Mouse (Mus musculus) C2C12 (cell line): ENCODE measurements around the gene Tgfbr2. TPM values are rescaled to one million over a fixed set of nuclear protein-coding genes. Genes with fewer than 3 reads are reported as not detected.

Experiments used
- H3K27me3 ChIP-seq: one replicate; pipeline ENCODE4 v1.6.1; 2011; ENCODE audit not compliant: control insufficient read depth, insufficient read depth, insufficient read length
- H3K36me3 ChIP-seq: one replicate; pipeline ENCODE4 v1.6.1; 2011; ENCODE audit not compliant: control insufficient read depth, insufficient read depth
- H3K4me3 ChIP-seq: one replicate; pipeline ENCODE4 v1.5.1; 2011; ENCODE audit warnings: mild to moderate bottlenecking, control low read depth; ENCODE audit not compliant: poor library complexity, insufficient read depth, severe bottlenecking
- H3K79me2 ChIP-seq: one replicate; pipeline ENCODE4 v1.6.1; 2011; ENCODE audit not compliant: control insufficient read depth, insufficient read depth
- H3K79me3 ChIP-seq: one replicate; pipeline ENCODE4 v1.6.1; 2011; ENCODE audit warnings: low read depth, control low read depth
- H3ac ChIP-seq: one replicate; pipeline ENCODE3; 2011; ENCODE audit warnings: low read depth; ENCODE audit not compliant: control insufficient read depth, insufficient read length
- CEBPB ChIP-seq: IDR thresholded peaks from one replicate; pipeline ENCODE4 v1.6.1; 2011; ENCODE audit warnings: low read depth, mild to moderate bottlenecking, control low read depth, moderate library complexity
- CTCF ChIP-seq: IDR thresholded peaks from one replicate; pipeline ENCODE4 v1.5.1; 2011; ENCODE audit not compliant: control insufficient read depth, insufficient read depth, insufficient read length
- FOSL1 ChIP-seq: IDR thresholded peaks from one replicate; pipeline ENCODE4 v1.8.0; 2011; ENCODE audit warnings: mild to moderate bottlenecking, low read length; ENCODE audit not compliant: poor library complexity, insufficient read depth, severe bottlenecking
- MAX ChIP-seq: IDR thresholded peaks from one replicate; pipeline ENCODE4 v1.6.1; 2011; ENCODE audit warnings: mild to moderate bottlenecking, control low read depth
- MYOD1 ChIP-seq: IDR thresholded peaks from one replicate; pipeline ENCODE4 v1.6.1; 2011; ENCODE audit warnings: low read depth; ENCODE audit not compliant: control insufficient read depth, insufficient read length
- MYOG ChIP-seq: IDR thresholded peaks from one replicate; pipeline ENCODE4 v1.6.1; 2011; ENCODE audit not compliant: control insufficient read depth, insufficient read length; ENCODE audit errors: extremely low read depth
- USF1 ChIP-seq: IDR thresholded peaks from one replicate; pipeline ENCODE4 v1.6.1; 2011; ENCODE audit warnings: low read depth, mild to moderate bottlenecking, control low read depth, moderate library complexity
- polyA plus RNA-seq: library from polyadenylated mRNA; unstranded; fragments of >200 nt; fragmentation: generic; extraction: Trizol; gene quantifications from one replicate; pipeline ENCODE4 v1.2.1, GENCODE M21; 2012; ENCODE audit warnings: missing spikeins

Tgfbr2 gene
- polyA plus RNA-seq, 1 experiment, result 15.3 TPM

DNA sequence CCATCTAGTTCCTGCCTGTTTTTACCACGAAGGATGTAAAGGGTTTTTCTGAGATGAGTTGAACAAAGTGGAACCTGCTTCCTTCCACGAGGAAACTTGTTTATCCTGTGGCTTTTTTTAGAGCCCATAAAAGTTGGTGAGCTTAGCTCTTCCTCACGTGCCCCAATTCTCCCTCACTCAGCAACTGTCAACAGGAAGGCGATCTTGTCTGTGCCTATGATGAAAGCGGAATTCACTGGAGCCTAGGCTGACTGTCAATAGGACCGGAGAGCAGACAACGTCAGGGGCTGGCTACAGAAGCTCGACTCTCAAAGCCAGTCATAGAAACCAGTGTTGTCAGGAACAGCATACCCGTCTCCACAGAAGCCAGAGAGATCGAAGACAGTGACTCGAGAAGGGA lies 73.3 kb downstream of the Tgfbr2 start:
- Histone ChIP-seq H3K36me3 (peaks cover 30% of the 10 kb centered on the region), H3K4me3 (no peak overlapping the region)

GRCm38 (mm10) chr9:116100015-116100414 lies 75.1 kb downstream of the Tgfbr2 start:
- Histone ChIP-seq H3K4me3 (no peak overlapping the region), H3K27me3 (no peaks in the 10 kb centered on the region), H3K79me3 (no peaks in the 10 kb centered on the region), H3K36me3 (peaks cover 22% of the 10 kb centered on the region), H3ac (no peak overlapping the region), H3K79me2 (no peaks in the 10 kb centered on the region)
- no peak for TF ChIP-seq CTCF
- no peak for TF ChIP-seq FOSL1
- TF ChIP-seq MAX, result no peak
- TF ChIP-seq USF1, result no peak
- TF ChIP-seq MYOG, result no peak
- TF ChIP-seq MYOD1, result no peak
- no peak for TF ChIP-seq CEBPB

More for the DNA sequence above, 73.3 kb downstream of the Tgfbr2 start:
- TF ChIP-seq MYOG (no peak), CEBPB (no peak), USF1 (no peak), MAX (no peak), CTCF (no peak)
- H3K27me3 ChIP-seq, result no peaks in the 10 kb centered on the region
- no peaks in the 10 kb centered on the region for H3K79me2 ChIP-seq
- H3ac ChIP-seq, result no peak overlapping the region
- no peaks in the 10 kb centered on the region for H3K79me3 ChIP-seq

DNA sequence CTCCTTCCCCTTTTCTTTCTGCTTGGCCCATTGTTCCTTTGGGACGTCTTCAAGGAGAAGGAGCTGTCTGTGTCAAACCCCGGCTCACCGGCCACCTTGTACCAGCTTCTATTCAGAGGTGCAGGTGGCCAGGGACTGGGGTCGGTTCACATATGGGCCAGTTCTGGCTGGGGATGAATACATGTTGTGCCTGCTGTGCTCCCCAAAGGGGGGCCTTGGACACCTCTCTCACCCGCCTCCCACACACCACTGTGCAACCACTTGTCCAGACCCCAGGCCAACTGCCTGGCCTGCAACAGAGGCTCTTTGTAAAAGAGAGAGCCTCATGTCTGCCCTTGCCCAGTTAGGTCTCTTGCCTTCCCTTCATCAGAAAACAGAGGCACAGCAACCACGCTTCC lies 75.6 kb downstream of the Tgfbr2 start:
- Histone ChIP-seq H3K79me2 (no peaks in the 10 kb centered on the region), H3K79me3 (no peaks in the 10 kb centered on the region), H3K4me3 (no peak overlapping the region), H3K36me3 (peaks cover 20% of the 10 kb centered on the region), H3K27me3 (no peaks in the 10 kb centered on the region), H3ac (no peak overlapping the region)
- TF ChIP-seq MAX (no peak), USF1 (no peak), FOSL1 (no peak), MYOG (no peak), MYOD1 (no peak), CEBPB (no peak), CTCF (no peak)

DNA sequence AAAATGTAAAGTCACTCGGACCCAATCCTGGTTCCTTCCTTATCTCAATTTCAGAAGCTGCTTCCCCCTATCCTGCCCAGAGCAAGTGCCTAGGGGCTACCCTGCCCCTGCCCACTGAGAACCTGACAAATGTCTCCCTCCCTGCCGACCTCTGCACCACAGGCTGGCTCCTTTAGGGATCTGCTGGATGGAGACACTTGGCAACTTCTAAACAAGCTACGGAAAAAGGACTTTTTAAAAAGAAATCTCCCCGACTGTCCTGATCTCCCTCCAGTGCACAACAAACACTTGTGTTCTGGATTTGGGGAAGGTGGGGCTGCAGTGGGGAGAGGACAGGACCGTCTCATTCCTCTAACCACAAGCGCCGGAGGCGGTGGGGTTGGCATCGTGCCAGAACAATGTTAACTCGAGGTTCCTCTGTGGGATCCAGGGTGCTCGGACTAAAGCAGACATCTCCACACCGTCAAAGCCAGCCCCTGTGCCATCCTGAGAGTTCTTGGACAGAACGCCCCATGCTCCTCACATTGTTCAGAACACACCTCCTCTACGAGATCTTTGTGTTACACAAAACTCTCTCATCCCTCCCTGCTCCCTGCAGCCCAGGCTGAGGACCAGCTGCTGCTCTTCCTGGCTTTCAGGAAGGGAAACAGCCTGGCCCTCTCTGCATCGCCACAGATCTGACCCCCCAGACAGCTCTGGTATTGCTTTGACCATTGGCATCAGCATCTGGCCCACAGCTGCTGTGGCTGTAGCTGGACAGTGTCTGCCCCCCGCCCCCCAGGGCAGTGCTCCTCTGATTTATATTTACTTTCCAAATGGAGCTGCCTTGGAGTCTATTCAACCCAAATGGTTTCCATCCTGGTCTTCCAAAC lies 76.2 kb downstream of the Tgfbr2 start:
- Histone ChIP-seq H3K36me3 (peaks cover 17% of the 10 kb centered on the region), H3K4me3 (no peak overlapping the region), H3ac (no peak overlapping the region), H3K27me3 (no peaks in the 10 kb centered on the region), H3K79me2 (no peaks in the 10 kb centered on the region), H3K79me3 (no peaks in the 10 kb centered on the region)
- TF ChIP-seq CEBPB (no peak), MAX (no peak), FOSL1 (no peak), CTCF (no peak), USF1 (no peak), MYOG (no peak), MYOD1 (no peak)

DNA sequence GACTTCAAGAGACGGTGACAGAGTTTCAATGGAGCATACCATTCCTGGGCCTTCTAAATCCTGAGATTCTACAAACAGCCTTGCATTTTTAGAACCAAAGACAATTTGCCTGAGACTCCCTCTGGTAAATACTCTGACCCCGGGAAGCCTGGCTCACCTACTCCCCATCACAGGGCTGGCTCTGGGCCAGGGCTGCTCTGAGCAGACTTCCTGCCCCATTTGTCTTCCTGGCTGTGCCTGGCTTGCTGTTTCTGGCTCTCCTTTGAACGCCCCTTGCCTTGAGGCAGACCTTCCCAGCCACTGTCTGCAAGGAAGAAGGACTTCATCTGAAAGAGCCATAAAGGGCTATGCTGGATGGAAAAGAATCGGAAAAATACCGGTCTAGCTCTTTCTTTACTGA lies 83.2 kb downstream of the Tgfbr2 start:
- Histone ChIP-seq H3K27me3 (no peaks in the 10 kb centered on the region), H3K79me3 (no peaks in the 10 kb centered on the region), H3ac (no peak overlapping the region), H3K4me3 (no peak overlapping the region), H3K79me2 (no peaks in the 10 kb centered on the region), H3K36me3 (peaks cover 29% of the 10 kb centered on the region)
- TF ChIP-seq CTCF (no peak), MYOD1 (no peak), USF1 (no peak), CEBPB (no peak)
